Mouse (Mus musculus): Measurements from ENCODE around the gene Rrp9.

Rrp9 gene

GRCm38 (mm10) chr9:106454888-106455681 lies 20.7 kb upstream of the Rrp9 start:
- in situ Hi-C loops (cut with MboI, MseI), result loop anchor here in 1 of 2 experiments (10.0 kb wide), 1 partner anchor 1100 kb away; the partner anchor contains the start of gene Rassf1

- in situ Hi-C loops (cut with MboI, MseI), result loop anchor here in 1 of 2 experiments (10.0 kb wide), 1 partner anchor 1098 kb away; the partner anchor contains the start of gene Rassf1
These were observed 19.2 kb upstream of the Rrp9 start for GRCm38 (mm10) chr9:106456325-106457162.

GRCm38 (mm10) chr9:106457163-106457559 lies 18.6 kb upstream of the Rrp9 start:
- in situ Hi-C loops (cut with MboI, MseI), result loop anchor here in 1 of 2 experiments (10.0 kb wide), 1 partner anchor 1098 kb away; the partner anchor contains the start of gene Rassf1

- in situ Hi-C loops (cut with MboI, MseI), result loop anchor here in 1 of 2 experiments (10.0 kb wide), 1 partner anchor 1097 kb away; the partner anchor contains the start of gene Rassf1
These were observed 17.8 kb upstream of the Rrp9 start for GRCm38 (mm10) chr9:106457920-106458319.

DNA sequence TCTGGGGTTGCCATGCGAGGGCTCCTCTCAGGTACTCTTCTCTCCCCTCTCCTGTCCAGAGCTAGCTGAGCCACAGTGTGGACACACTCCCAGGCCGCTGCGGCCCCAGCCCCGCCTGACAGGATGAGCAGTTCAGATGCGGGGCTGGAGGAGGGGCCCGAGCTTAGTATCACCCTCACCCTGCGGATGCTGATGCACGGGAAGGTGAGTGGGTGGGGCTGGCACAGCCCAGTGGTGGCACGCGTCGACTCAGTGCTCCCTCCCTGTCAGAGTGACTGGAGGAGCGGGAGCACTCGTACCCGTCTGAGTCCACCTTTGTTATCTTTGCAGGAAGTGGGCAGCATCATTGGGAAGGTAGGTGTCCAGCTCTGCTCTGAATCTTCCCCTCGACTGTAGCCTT lies 15.8 kb upstream of the Rrp9 start:
- in situ Hi-C loops (cut with MboI, MseI), result loop anchor here in 1 of 2 experiments (10.0 kb wide), 1 partner anchor 1095 kb away; the partner anchor contains the start of gene Rassf1

GRCm38 (mm10) chr9:106460401-106461025 lies 15.2 kb upstream of the Rrp9 start:
- in situ Hi-C loops (cut with MboI, MseI), result no loop called here

DNA sequence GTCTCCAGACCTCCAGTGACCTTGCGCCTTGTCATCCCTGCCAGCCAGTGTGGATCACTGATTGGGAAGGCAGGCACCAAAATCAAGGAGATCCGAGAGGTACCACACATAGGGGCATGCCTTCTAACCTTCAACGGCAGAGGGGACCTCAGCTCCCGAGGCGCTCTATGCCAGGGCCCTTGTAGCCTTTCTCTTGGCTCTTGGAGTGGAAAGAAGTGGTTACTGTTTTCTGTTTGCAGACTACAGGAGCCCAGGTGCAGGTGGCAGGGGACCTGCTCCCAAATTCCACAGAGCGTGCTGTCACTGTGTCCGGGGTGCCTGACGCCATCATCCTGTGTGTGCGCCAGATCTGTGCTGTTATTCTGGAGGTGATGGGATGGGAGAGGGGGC lies 14.7 kb upstream of the Rrp9 start:
- in situ Hi-C loops (cut with MboI, MseI), result no loop called here

DNA sequence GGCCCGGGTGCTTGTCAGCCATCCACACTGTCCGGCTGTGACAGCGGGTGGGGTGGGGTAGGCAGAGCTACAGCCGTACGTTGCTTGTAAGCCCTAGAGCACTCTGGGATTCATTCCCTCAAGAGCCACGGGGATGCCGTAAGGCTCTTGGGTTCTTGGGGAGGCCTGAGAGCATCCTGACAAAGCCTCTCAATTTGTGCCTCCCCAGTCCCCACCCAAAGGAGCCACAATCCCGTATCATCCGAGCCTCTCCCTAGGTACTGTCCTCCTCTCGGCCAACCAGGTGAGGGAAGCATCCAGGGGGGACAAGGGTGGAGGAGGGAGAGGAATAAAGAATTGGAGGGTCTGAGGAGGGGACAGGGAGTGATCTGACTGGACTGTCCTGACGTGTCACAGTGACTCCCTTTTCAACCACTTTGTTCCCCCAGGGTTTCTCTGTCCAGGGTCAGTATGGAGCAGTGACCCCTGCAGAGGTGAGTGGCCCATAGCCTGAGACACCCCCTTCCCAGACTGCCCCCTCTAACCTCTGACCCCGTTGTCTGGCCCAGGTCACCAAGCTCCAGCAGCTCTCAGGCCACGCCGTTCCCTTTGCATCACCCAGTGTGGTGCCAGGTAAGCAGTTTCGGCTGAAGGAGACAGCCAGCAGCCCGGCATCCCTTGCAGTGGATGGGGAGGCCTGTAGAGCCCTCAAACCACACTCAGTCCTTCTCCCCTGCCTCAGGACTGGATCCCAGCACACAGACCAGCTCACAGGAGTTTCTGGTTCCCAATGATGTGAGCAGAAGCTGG lies 13.9 kb upstream of the Rrp9 start:
- in situ Hi-C loops (cut with MboI, MseI), result no loop called here

- in situ Hi-C loops (cut with MboI, MseI), result no loop called here
These were observed 13.3 kb upstream of the Rrp9 start for GRCm38 (mm10) chr9:106462430-106462800.

GRCm38 (mm10) chr9:106463122-106464063 lies 12.4 kb upstream of the Rrp9 start:
- in situ Hi-C loops (cut with MboI, MseI), result no loop called here

DNA sequence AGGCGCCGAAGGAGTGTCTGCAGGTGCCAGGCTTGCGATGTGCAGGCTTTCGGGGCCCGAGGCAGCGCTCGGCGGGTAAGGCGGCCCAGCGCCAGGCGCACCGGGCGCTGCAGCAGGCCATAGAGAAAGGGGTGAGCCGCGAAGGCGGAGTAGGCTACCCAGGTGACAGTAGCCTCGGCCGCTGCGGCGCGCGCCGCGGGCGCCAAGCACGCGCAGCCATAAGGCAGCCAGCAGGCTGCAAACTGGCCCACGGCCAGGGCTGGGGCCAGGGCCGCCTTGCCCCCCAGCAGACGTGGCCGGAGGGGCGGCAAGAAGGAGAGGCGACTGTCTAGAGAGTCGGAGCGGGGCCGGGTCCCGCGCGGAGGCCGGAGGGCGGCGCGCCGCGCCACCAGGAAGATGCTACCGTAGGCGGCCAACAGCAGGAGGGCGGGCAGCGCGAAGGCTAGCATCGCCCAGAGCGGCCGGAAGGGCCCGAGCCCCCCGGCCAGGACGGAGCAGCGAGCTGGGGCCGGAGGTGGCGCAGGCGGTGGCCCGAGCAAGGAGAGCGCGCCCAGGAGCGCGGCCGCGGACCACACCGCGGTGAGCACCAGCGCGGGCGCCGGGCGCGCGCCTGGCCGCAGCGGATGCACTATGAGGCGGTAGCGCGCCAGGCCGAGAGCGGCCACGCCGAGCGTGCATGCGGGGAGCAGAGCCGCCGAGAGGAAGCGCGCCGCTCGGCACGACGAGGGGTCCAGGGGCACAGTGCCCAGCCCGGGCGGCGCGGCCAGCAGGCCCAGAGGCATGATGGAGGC lies 10.8 kb upstream of the Rrp9 start:
- in situ Hi-C loops (cut with MboI, MseI), result no loop called here

DNA sequence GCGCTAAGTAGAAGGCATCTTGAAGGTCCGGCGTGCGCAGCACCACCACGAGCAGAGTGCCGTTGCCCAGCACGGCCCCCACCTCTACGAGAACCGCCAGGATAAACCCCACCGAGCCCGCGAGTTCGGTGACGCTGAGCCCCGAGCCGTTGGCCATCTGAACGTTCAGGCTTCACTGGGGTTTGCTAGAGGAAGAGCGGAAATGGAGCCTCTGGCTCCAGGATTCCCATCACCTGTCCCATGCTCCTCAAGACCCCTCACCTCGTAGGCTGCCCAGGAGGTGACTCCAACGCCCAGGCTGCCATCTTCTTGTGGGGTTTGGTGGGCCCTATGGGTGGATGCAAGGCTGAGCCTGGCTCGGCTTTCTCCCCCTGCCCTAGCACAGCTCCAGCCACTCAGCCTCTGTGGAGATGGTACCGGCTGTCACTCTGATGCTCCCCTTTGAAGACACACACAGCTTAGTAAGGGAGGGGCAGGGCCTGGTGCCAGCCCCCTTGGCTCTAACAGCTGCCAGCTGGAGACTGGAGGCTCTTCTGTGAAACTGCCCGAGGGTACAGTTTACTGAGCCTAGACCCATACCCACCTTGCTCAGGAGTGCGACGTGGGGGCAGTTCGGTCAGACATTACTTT lies 10.1 kb upstream of the Rrp9 start, which contains the start of gene Gpr62:
Gene Gpr62, minus strand, starts transcription at position 368 of the 630 bp plus-strand sequence.
- in situ Hi-C loops (cut with MboI, MseI), result no loop called here

- in situ Hi-C loops (cut with MboI, MseI), result no loop called here
These were observed 9.0 kb upstream of the Rrp9 start for GRCm38 (mm10) chr9:106466721-106467120.

GRCm38 (mm10) chr9:106467746-106468145 lies 8.0 kb upstream of the Rrp9 start:
- in situ Hi-C loops (cut with MboI, MseI), result no loop called here

- in situ Hi-C loops (cut with MboI, MseI), result no loop called here
These were observed 6.4 kb upstream of the Rrp9 start for GRCm38 (mm10) chr9:106469317-106469716.

DNA sequence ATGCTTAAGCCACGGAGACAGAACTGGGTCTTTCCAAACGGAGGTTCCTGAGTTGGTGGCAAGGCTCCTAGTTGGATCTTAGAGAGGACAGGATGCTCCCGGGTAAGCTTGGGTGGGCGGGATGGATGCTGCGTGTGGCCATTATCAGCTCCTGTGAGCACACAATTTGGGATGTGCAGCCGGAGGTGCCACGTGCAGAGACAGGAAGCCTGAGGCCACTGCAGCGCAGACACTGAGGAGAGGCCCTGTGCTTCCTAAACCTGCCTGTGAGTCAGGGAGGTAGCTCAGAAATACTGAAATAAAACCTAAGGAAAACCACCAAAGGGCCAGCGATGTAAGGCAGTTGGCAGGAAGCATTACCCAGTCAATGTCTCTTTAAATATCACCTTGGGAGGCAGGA lies 6.0 kb upstream of the Rrp9 start:
- in situ Hi-C loops (cut with MboI, MseI), result loop anchor here in 1 of 2 experiments (5.0 to 10.0 kb wide), 2 partner anchors 32 to 1505 kb away; partner anchors contain the start of genes Acy1 and Uba7

DNA sequence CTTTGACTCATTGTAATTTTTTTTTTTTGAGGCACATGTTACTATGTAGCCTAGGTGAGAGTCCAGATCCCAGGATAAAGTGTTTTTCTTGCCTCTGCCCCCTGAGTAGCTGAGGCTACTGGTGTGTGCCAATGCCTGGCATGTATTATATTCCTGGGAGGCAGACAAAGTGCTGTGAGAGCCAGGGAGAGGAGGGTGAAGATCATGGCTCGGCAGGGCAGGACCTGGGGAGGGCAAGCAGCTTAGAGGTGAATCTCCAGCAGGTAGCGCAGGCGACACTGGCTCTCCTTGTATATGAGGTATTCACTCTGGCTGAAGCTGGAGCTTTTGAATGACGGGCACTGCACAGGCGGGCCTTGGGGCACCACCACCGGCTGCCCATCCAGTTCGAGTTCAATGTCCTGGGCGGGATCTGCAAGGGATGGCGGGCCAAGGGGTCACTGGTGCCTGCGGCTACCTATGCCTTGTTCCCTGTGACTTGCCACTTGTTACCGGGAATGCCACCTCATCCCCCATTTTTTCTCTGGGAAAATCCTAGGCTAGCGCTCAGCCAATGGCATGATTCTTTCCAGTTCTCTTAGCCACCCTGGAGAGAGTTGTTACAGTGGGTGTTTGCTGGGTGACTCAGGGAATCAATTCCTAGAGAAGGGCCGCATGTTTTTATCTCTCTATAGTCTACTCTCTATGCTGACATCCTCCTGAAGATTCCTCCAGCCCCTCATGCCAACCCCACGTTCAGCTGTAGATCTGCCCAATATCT lies 4.6 kb upstream of the Rrp9 start:
- in situ Hi-C loops (cut with MboI, MseI), result loop anchor here in 1 of 2 experiments (5.0 to 10.0 kb wide), 2 partner anchors 34 to 1504 kb away; partner anchors contain the start of genes Acy1 and Uba7

All from T-helper 17 cell (primary cell).